Mouse (Mus musculus) bone marrow macrophage, adult 2 months (primary cell): ENCODE measurements around the gene Cdc25b.

Experiments used
- CTCF ChIP-seq: IDR thresholded peaks from 2 replicates; pipeline ENCODE4 v1.5.1; 2012; ENCODE audit warnings: low read depth, mild to moderate bottlenecking, low read length, moderate library complexity
- POLR2A ChIP-seq: IDR thresholded peaks from 2 replicates; pipeline ENCODE4 v1.6.1; 2012; ENCODE audit warnings: mild to moderate bottlenecking, low read depth, low read length, borderline replicate concordance

DNA sequence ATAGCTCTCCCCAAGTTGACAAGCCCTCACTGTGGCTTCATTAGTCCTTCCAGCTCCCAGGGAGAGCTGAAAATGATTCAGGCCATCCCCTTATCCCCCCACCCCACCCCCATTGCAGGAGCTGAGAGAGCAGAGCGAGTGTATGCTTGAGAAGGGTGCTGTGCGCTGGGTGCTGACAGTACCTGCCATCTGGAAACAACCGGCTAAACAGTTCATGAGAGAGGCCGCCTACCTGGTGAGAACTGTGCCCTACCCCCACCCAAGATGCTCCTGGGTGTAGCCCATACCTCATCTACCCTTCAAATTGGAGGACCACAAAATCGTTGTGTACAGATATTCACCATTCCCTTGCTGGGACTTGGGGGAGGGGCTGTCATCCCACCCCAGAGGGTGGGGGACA is 47.5 kb upstream of the Cdc25b start:
- TF ChIP-seq POLR2A (no peak), CTCF (no peak)
